Mouse (Mus musculus): Measurements from ENCODE around the gene Gja3.
"Not testable (repeated sequence)": the region's sequence is repeated elsewhere in the genome, so short reads cannot be mapped to it uniquely, and the experiment has no call there.

Gene Gja3

DNA sequence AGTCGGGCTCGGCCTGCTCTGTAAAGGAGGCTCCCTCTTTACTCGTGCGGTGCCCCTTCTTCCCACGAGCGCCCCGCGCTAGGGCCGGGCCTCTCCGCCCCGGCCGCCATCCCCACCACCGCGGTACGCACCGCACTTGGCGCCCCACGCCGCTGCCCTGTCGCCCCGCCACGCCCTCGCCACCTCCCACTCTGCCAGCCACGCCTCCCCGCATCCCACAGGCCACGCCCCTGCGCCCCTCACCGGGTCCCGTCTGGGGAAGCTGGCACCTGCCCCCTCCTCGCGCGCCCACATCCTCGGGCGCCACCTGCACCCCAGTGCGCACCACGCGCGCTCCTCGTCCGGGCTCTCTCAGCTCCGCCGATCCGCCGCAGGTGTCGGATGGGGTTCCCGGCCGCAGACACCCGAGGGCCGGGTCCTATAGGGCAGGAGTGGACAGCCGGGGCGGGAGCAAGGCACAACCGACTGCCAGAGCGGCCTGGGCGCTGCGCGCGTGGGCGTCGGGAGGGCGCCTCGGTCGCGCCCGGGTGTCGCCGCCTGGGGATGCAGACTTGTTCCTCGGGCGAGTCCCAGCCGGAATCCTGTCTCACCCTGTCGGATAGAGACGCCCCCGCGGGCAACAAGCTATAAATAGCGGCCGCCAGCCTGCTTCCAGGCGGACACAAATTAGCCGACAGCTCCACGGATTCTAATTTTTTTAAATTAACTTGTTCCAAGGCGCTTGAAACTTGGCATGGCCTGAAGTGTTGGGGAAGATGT is at the start of gene Gja3:
Gja3 (minus strand) TSS at position 538 of the 759 bp plus-strand sequence.
- in situ Hi-C loops (cut with MboI) = no loop called here

DNA sequence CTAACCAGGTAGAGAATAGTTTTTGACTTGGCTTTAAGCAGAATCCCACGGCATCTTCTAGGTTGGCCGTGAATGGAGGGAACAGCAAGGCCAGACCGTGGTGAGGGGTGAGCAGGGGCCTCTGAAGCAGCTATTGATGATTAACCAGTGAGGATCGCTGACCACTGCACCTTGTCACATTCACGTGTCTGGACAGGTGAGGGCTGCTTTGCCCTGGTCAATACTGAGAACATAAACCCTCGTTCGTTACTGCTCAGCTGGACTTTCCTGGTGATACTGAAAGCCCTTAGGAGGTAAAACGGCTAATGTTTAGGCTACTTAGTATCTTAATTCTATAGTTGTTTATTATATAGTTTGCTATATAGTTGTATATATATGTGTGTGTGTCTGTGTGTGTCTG is 49.2 kb upstream of the Gja3 start:
- in situ Hi-C loops (cut with MboI) = loop anchor here (25.0 kb wide), 1 partner anchor 305 kb away; the partner anchor contains the start of gene Ift88

DNA sequence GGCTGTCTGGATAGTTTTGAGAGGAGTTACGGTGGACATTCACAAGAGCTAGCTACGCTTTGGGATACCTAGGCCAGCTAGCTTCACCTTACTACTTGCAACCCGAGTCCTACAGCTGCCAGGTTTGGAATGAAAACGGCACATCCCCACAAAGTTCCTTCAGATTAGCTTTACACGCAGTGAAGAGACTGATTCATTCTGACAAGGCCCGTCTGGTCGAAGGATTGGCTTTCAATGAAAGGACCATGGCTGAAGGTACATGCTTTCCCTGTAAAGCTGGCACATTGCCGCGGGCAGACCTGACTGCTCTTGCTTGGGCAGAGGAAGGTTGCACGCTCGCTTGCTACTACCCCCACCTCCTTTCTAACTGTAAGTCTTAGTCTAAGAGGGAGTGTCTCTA is 47.8 kb upstream of the Gja3 start:
- in situ Hi-C loops (cut with MboI) = loop anchor here (25.0 kb wide), 1 partner anchor 307 kb away; the partner anchor contains the start of gene Ift88

DNA sequence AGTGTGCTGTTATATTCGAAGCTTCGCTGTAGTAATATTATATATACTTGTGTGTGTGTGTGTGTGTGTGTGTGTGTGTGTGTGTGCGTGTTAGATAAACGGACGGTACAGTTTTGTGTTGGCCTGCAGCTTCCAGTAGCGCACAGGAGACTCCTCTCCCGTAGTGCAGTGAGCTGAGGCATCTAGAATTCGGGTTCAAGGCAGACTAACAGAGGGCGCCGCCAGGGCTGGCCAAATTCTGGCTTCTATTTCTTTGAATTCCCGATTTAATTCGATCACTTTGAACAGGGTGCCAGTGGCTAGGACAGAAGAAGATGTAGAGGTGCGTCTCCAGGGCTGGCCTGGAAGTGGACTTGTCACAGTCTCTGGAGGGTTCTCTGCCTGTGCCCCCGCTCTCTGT is 47.2 kb upstream of the Gja3 start:
- in situ Hi-C loops (cut with MboI) = loop anchor here (25.0 kb wide), 1 partner anchor 307 kb away; the partner anchor contains the start of gene Ift88

DNA sequence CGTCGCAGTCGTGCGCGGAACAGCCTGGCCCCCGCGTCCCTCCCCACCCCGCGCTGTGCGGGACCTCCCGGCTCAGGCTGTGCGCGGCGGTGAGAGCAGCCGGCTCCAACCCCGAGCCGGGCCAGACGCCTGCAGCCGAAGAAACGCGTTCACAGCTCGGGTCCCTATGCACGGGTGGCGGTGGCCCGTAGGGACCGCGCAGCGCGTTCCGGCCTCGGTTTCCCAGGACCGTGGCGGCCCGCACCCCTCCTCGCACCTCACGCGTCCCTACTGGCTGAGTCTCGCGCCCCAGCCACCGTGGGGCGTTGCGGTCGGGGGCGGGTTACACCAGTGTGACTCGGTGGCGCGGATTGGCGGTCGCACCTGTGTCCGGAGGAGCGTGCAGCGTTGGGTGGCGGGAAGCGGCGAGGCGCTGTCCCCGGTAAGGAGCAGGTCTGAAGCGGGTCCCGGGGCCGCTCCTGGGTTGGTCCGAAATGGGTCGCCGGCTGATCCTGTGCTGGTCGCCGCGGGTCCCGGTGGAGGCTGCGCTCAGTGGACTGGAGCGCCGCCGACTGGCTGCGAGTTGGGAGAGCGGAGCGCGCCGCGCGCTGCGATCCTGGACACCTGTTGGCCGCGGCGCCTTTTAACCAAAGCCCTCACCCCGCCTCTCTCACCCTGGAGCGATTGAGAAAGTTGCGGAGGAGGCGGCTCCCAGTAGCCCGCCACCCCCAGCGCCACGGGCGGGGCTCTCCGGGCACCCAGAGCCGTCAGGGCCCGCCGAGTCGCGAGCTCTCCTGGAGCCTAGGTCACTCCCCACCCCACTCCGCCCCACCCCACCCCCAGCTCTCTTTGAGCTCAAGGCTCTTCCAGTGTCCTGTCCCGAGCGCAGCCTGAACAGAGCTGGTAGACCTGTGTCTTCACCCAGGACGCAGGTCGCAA is 46.5 kb upstream of the Gja3 start, which contains the start of gene Gjb2:
Gjb2 (minus strand) TSS at position 597 of the 918 bp plus-strand sequence.
- in situ Hi-C loops (cut with MboI) = loop anchor here (25.0 kb wide), 1 partner anchor 308 kb away; the partner anchor contains the start of gene Ift88

DNA sequence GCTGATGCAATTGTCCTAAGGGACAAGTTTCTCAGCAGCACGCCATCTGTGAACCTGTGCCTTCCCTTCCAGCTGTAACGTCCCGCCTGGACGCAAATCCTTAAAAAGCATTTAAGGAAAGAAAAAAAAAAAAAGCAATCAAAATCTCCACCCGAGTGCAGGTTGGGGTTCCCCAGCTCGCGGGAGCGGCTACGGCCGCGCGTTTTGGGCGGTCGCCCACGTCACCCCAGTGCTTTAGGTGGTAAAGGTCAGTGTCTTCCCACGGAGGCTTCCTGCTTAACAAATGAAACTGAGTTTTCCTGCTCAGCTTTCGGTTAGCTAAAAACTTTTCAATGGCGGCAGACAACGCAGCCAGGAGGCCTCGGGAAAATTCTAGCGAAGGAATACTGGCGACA is 45.8 kb upstream of the Gja3 start:
- in situ Hi-C loops (cut with MboI) = loop anchor here (25.0 kb wide), 1 partner anchor 309 kb away; the partner anchor contains the start of gene Ift88

DNA sequence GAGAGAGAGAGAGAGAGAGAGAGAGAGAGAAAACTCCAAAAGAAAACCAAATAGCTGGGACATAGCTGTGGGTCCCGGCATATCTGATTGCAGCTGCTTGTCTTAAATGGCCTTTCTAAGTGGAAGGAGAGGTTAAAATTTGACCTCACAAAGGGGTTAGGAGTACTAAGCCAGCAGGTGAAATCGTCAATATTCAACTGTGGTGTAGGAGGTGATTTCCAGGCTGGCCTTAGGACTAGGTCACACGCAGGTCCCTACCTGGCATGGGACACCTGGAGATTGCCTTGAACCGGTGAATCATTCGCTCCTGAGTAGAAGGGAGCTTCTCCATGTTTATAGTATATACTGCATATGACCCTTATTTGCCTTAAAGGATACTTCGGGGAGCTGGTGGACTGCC is 45.2 kb upstream of the Gja3 start:
- in situ Hi-C loops (cut with MboI) = loop anchor here (25.0 kb wide), 1 partner anchor 309 kb away; the partner anchor contains the start of gene Ift88

DNA sequence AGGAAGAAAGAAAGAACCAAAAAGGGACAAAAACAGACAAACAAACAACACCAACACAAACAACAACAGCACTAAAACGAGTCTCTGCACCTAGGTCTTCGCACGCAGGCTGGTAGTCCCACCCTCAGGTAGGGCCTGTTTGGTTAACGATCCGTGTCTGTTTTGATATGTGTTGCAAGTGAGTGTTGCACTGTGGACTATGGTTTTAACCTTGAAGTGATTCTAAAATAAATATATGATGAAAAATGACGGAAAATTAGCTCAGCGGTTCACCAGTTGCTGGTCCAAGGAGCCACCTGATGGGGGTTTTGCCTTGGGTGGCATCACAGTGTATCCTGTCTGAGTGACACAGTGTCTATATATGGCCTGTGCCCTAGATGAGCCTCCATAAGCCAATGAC is 43.7 kb upstream of the Gja3 start:
- in situ Hi-C loops (cut with MboI) = loop anchor here (25.0 kb wide), 1 partner anchor 311 kb away; the partner anchor contains the start of gene Ift88

DNA sequence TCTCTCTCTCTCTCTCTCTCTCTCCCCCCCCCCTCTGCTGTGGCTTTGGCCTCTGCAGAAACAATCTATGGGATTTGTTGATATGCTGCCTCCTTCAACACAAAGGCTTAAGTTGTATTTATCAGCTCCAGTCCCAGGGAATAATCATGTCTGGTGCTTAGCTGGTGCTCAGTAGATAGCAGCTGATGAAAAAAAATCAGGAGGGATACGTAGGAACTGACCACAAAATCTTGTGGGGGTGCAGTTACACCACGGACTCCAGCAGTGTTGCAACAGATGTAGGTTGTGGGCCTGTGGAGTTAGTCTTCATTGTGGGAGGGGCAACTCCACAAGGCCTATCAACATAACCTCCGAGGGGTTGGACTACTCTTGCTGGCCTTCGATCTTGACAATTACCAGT is 38.0 kb upstream of the Gja3 start:
- in situ Hi-C loops (cut with MboI) = no loop called here

DNA sequence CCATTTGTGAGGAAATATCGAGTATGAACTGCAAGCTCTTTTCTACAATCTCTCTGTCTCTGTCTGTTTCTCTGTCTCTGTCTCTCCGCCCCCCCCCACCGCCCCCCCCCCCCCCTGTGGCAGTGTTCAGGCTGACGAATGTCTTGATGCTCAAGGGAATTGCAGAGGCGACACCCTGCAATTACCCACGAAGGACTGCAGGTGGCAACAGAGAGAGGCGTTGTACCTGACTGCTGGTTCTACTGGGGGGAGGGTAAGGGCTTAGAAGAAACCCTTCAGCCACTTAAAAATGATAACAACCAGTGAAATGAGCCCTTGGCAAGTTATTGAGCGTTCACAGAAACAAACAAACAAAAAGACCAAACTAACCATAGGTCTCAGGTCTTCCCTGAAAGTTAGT is 35.1 kb upstream of the Gja3 start:
- in situ Hi-C loops (cut with MboI) = no loop called here

DNA sequence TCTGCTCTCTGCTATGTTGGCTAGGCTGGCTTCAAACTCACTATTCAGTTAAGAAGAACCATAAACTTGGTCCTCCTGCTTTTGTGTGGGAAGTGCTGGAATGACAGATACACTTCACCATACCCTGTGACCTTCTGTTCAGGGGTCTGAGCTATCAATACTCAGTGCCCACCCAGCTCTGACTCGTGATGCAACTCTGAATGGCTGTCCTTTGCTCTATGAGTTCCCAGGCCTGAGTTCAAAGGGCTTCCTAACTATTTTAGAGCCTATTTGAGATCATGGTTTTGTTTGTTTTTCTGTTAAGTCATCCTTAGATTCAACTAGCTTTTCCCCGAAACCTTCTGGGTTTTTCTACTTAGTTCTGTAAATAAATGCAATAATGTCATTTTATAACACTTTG is 32.1 kb upstream of the Gja3 start:
- in situ Hi-C loops (cut with MboI) = no loop called here

DNA sequence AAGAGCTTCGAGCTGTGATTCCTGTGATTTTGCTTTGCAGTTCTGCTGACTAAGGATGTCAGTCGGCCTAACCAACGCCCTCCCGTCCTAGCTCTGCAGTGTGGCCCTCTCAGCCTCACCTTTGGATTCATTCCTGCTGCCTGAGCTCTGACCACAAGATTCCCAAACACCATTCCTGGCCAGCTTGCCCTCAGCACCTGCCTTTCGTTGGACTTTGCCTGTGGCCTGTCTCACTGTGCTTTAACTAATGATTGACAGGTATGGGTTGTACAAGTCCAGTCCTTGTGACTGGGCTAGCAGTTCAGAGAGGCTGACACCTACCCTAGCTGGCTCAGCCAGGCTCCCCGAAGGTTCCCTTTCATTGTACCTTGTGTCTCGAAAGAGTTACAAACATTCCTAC is 31.2 kb upstream of the Gja3 start:
- in situ Hi-C loops (cut with MboI) = no loop called here

DNA sequence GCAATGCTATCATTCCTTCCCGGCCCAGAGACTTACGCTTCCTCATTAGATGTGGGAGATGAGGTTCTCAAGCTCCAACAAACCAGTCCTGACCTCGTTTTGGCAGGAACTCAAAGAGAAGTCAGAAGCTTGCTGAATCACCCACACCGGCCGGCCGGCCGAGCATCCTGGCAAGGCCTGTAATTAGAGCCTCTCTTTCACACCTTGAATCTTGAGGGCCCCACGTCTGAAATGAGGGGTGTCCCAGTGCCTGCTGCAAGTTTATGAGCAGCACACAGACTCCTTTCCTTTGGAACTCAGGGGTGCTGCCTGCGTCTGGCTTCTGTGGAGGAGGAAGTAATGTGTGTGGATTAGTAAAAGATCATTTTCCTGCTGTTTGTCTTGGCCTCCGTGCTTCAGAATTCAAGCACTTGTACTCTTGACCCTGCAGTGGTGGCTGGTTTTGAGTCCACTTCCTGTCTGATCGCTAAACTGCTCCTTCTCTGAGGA is 26.3 kb upstream of the Gja3 start:
- in situ Hi-C loops (cut with MboI) = no loop called here

DNA sequence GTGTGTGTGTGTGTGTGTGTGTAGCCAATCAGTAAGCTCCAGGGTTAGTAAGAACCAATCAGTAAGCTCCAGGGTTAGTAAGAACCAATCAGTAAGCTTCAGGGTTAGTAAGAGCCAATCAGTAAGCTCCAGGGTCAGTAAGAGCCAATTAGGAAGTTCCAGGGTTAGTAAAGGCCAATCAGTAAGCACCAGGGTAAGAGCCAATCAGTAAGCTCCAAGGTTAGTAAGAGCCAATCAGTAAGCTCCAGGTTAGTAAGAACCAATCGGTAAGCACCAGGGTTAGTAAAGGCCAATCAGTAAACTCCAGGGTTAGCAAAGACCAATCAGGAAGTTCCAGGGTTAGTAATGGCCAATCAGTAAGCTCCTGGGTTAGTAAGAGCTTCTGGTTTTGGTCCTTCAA is 25.0 kb upstream of the Gja3 start:
- in situ Hi-C loops (cut with MboI) = no loop called here

DNA sequence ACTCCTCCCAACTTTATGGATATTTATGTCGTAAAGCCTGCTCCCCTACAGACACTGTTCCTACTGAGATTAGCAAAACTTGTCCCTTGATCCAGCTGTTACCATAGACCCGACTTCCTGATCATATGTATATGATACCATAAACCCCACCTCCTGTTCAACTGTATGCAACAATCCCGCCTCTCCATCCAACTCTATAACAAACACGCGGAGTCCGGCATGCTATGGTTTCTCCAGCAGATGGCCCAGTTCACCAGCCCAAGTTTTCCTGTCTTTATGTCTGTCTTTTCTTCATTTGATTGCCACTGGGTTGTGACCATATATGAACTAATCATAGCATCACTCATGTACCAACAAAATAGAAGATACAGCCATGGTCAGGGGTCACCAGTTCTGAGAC is 17.6 kb upstream of the Gja3 start:
- in situ Hi-C loops (cut with MboI) = no loop called here

DNA sequence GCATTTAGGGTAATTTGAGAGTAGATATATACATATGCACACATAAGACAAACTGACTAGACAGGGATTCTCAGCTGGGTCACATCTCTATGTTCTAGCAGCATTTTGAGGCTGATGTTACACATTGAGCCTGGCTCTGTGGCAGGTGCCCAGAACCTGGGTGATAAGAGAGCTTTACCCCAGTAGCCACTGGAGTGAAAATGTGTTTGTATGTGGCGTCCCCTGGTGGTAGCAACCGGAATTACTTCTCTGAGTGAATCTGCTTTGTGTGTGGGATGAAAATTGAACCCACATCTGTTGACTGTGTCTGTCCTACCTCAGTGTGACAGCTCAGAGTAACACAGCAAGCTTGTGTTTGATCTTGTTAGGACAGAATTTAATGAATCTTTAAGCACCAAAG is 12.0 kb upstream of the Gja3 start:
- in situ Hi-C loops (cut with MboI) = not testable (repeated sequence)

DNA sequence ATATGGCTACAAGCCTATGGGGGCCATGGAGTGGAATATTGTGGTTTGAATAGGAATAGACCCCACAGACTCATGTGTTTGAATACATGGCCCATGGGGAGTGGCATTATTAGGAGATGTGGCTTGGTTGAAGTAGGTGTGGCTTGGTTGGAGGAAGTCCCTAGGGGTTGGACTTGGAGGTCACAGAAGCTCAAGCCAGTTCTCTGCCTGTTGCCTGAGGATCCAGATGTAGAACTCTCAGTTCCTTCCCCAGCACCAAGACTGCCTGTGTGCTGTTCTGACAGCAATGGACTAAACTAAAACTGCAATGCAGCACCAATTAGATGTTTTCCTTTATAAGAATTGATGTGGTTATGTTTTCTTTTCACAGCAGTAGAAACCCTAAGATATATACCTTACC is 8.2 kb upstream of the Gja3 start:
- in situ Hi-C loops (cut with MboI) = no loop called here

DNA sequence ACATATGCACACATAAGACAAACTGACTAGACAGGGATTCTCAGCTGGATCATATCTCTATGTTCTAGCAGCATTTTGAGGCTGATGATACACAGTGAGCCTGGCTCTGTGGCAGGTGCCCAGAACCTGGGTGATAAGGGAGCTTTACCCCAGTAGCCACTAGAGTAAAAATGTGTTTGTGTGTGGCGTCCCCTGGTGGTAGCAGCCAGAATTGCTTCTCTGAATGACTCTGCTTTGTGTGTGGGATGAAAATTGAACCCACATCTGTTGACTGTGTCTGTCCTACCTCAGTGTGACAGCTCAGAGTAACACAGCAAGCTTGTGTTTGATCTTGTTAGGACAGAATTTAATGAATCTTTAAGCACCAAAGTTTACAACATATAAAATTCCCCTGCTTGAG is 2.2 kb upstream of the Gja3 start:
- in situ Hi-C loops (cut with MboI) = not testable (repeated sequence)

DNA sequence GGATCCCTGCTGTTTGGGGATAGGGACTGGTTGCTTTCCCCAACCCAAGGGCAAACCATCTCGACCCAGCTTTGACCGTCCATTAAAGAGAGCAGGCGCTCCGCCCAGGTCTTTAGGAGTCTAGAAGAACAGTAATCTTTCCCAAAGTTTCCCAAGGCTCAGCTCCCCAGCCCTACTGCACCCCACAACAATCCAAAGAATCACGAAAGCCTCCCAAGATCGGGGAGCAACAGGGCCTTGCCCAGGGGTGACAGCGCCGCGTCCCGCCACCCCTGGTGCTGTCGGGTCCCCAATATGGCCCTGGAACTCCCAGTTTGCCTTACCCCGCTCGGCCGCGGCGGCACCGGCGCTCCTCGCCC is 717 bp downstream of the Gja3 start:
- in situ Hi-C loops (cut with MboI) = no loop called here

DNA sequence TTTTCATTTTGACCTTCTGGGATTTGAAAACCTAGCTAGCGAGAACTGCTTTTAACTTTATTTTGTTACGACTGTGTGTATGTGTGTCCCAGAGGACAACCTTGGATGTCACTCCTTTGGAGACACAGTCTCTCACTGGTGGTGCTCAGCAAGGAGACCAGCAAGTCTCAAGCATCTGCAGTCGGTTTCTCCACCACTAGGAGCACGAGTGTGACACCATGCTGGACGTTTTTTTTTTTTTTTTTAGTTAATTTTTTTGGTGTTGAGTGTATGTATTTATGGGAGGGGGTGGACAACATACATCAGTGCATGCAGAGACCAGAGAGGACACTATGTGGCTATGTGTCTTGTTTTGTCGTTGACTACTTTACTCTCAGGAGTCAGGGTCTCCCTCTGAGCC is 5.2 kb downstream of the Gja3 start:
- in situ Hi-C loops (cut with MboI) = no loop called here

DNA sequence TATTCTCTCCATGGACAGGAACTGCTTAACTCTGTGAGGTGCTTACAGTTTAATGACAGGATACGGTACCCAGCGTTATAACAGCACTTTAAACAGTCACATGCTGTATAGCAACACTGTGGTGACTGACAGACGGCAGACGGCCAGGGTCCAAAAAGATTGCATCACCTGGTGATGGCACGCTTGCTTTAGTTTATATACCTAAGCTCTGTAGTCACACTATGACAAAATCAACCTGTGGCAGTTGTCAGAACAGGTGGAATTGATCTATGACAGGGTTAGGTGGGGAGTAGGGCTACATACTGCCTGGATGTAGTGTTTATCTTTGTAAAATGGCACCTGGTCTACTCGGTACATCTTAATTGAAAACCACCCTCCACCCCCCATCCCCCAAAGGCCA is 14.0 kb downstream of the Gja3 start:
- in situ Hi-C loops (cut with MboI) = no loop called here

DNA sequence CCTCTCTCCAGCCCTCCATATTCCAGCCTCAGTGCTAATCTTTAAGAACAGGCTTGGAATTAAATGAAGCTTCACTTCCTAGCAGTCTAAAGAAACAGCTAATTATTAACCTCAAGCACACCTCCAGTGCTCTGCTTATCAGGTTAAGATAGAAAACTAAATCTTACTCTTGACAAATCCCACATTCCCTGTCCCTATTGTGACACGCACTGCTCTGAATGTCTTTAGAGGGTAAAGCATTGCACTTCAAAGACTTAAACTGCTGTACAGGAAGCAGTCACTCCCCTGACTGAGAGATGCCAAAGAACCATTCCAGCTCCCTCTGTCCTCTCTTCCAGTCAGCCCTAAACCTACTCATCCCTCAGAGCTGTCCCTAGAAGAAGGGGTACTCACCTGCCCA is 16.5 kb downstream of the Gja3 start:
- in situ Hi-C loops (cut with MboI) = no loop called here
